Mouse (Mus musculus) right cerebral cortex, postnatal 10 days (tissue): ENCODE data around the gene Large1.
"Not testable (repeated sequence)": the region's sequence is repeated elsewhere in the genome, so short reads cannot be mapped to it uniquely, and the experiment has no call there.

Experiments
- DNase-seq, 2 experiments: peaks; one replicate each; pipeline ENCODE4 v3.0.0; 2021; ENCODE audit warnings: low spot score in 2 of 2

Large1 gene

GRCm38 (mm10) chr8:73178434-73178833, 174.9 kb downstream of the Large1 start:
- DNase-seq: no peak

- DNase-seq: no peak
These were observed 180.7 kb downstream of the Large1 start for GRCm38 (mm10) chr8:73172661-73173060.

- no peak for DNase-seq
These were observed 191.3 kb downstream of the Large1 start for GRCm38 (mm10) chr8:73161994-73162393.

- no peak for DNase-seq
These were observed 191.8 kb downstream of the Large1 start for GRCm38 (mm10) chr8:73161564-73161963.

- DNase-seq: peak in 1 of 2 experiments; percentile 32
These were observed 192.4 kb downstream of the Large1 start for GRCm38 (mm10) chr8:73160945-73161344.

- no peak for DNase-seq
These were observed 206.1 kb downstream of the Large1 start for GRCm38 (mm10) chr8:73147236-73147635.

GRCm38 (mm10) chr8:73142660-73143395, 210.5 kb downstream of the Large1 start:
- DNase-seq: peak; percentile 26 to 56

- no peak for DNase-seq
These were observed 217.9 kb downstream of the Large1 start for GRCm38 (mm10) chr8:73135397-73135796.

- no peak for DNase-seq
These were observed 221.3 kb downstream of the Large1 start for GRCm38 (mm10) chr8:73132080-73132479.

- no peak for DNase-seq
These were observed 229.4 kb downstream of the Large1 start for GRCm38 (mm10) chr8:73123864-73124499.

- no peak for DNase-seq
These were observed 240.9 kb downstream of the Large1 start for GRCm38 (mm10) chr8:73112332-73112895.

GRCm38 (mm10) chr8:73104089-73104488, 249.3 kb downstream of the Large1 start:
- no peak for DNase-seq

- no peak for DNase-seq
These were observed 252.3 kb downstream of the Large1 start for GRCm38 (mm10) chr8:73101069-73101468.

GRCm38 (mm10) chr8:73100607-73101006, 252.7 kb downstream of the Large1 start:
- DNase-seq: not testable (repeated sequence)

- DNase-seq: no peak
These were observed 253.8 kb downstream of the Large1 start for GRCm38 (mm10) chr8:73099542-73099941.

GRCm38 (mm10) chr8:73096952-73097351, 256.4 kb downstream of the Large1 start:
- no peak for DNase-seq

- DNase-seq: not testable (repeated sequence)
These were observed 275.6 kb downstream of the Large1 start for GRCm38 (mm10) chr8:73077746-73078145.

GRCm38 (mm10) chr8:73061410-73061809, 291.9 kb downstream of the Large1 start:
- DNase-seq: no peak

GRCm38 (mm10) chr8:73054726-73055125, 298.6 kb downstream of the Large1 start:
- DNase-seq: no peak

- DNase-seq: no peak
These were observed 299.5 kb downstream of the Large1 start for GRCm38 (mm10) chr8:73053878-73054277.

- no peak for DNase-seq
These were observed 300.9 kb downstream of the Large1 start for GRCm38 (mm10) chr8:73052414-73052813.

GRCm38 (mm10) chr8:73048136-73048535, 305.2 kb downstream of the Large1 start:
- DNase-seq: no peak

GRCm38 (mm10) chr8:73029787-73030186, 323.6 kb downstream of the Large1 start:
- no peak for DNase-seq
